Mouse (Mus musculus) layer of hippocampus, adult 6 months (tissue): Measurements from ENCODE around the gene Cadps. TPM values are rescaled to one million over a fixed set of nuclear protein-coding genes. Genes with fewer than 3 reads are reported as not detected.

ENCODE experiments used
- long read RNA-seq, 2 experiments: library from polyadenylated mRNA; unstranded; transcript quantifications; one replicate each; pipeline ENCODE4 v2.0.0; 2019 to 2020
- polyA plus RNA-seq: library from polyadenylated mRNA; unstranded; fragments of <200 nt; fragmentation: Nextera tagmentation; gene quantifications from 2 replicates; pipeline ENCODE4 v1.2.3, GENCODE M21; 2021

The Cadps gene
- 28.1 and 30.6 TPM in 2 replicates for polyA plus RNA-seq
- long read RNA-seq, experiment 1, partial matches to known transcripts: 36 of 62 reads
- long read RNA-seq, experiment 1, other reads (novel, unspliced or antisense): 26 of 62 reads
- long read RNA-seq, experiment 2, full-length matches to known transcripts: 4 of 109 reads
- long read RNA-seq, experiment 2, partial matches to known transcripts: 76 of 109 reads
- long read RNA-seq, experiment 2, other reads (novel, unspliced or antisense): 29 of 109 reads

GRCm38 (mm10) chr14:12822491-12823219 lies at the start of gene Cadps:
Cadps (minus strand) TSS chr14:12823079.

GRCm38 (mm10) chr14:12348089-12348488 lies 474.8 kb downstream of the Cadps start, which contains the start of gene Fezf2:
Fezf2 (minus strand) TSS chr14:12348189.

